Mouse (Mus musculus): ENCODE results near the gene Eda. TPM values are rescaled to one million over a fixed set of nuclear protein-coding genes. Genes with fewer than 3 reads are reported as not detected.

Gene Eda
- total RNA-seq (2012; rRNA removed): 0.13 TPM in 2 replicates
- 0.30 and 0.78 TPM in 2 replicates for total RNA-seq (2014; rRNA removed)
- polyA plus RNA-seq (2012; ENCODE audit: insufficient read length, low read depth): 0.40 and 0.42 TPM in 2 replicates

DNA sequence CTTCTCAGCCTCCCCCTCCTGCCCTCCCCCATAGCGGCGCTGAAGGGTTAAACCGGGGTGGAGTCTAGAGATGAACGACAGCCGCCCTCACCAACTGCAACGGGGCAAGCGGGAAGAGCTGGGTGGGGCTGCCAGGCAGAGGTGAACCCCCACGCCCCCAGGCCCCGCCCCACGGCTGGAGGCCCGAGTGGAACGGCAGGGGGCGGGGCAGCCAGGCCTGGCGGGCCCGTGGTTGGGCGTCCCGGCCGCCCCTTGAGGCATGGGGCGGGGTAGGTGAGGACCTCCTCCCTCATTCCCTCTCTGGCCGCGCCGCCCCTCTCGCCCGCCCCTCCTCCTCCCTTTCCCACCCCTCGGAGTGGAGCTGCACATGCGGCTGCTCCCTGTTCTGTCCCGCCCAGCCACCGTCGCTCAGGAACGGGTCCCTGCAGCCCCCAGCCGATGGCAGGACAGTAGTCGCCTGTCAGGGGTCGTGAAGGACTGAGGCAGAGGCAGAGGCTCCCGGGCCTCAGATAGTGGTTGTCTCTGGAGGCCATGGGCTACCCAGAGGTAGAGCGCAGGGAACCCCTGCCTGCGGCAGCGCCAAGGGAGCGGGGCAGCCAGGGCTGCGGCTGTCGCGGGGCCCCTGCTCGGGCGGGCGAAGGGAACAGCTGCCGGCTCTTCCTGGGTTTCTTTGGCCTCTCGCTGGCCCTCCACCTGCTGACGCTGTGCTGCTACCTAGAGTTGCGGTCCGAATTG is at the start of gene Eda:
Gene Eda, plus strand, starts transcription at position 357 of the 735 bp plus-strand sequence.
- DNase-seq (ENCODE audit: extremely low read depth): peak; percentile 77
- TF ChIP-seq EP300 (IDR thresholded peaks at IDR 0.05; ENCODE audit: low read length): no peak
- no peak for TF ChIP-seq USF1 (IDR thresholded peaks at IDR 0.05; ENCODE audit: low read depth, low read length)
- TF ChIP-seq ZC3H11A (IDR thresholded peaks at IDR 0.05; ENCODE audit: low read depth, low read length): no peak
- no peak for TF ChIP-seq RCOR1 (conservative IDR thresholded peaks at IDR 0.05; ENCODE audit: low read depth, low read length)
- no peak for TF ChIP-seq MXI1 (IDR thresholded peaks at IDR 0.05; ENCODE audit: low read depth, low read length)
- no peaks in the 10 kb centered on the region for H3K79me2 ChIP-seq (replicated peaks; ENCODE audit: control insufficient read depth, extremely low read depth, insufficient read depth, poor library complexity, severe bottlenecking)
- dilution Hi-C loops (cut with MboI; ENCODE audit: extremely low pct_ligation_motif_present, extremely low pct_unique_long_range_greater_than_20kb, low sequenced_read_pairs) (no loop called here), in situ Hi-C loops (cut with MboI; ENCODE audit: low pct_ligation_motif_present, low pct_unique_long_range_greater_than_20kb, low sequenced_read_pairs) (no loop called here)
- peak within 1 kb of the TSS; percentile 74 for H3K4me2 ChIP-seq (ENCODE audit: insufficient read depth, low read depth, poor library complexity, severe bottlenecking)
- no peak within 1 kb of the TSS for H3K9ac ChIP-seq (ENCODE audit: insufficient read depth, low read depth)
- no peaks in the 10 kb centered on the region for H3K27me3 ChIP-seq (replicated peaks)
- H3K27ac ChIP-seq (ENCODE audit: insufficient read depth, low read depth): no peak within 1 kb of the TSS
- H3K4me1 ChIP-seq (ENCODE audit: control insufficient read depth in 1 of 2, insufficient read depth in 2 of 2): peaks cover 2 to 3% of the 10 kb centered on the region in 2 experiments; a peak in 1 of 4 replicates
- H3K4me3 ChIP-seq (replicated peaks in 1 of 3; ENCODE audit: low read depth in 2 of 3, low read length in 2 of 3, poor library complexity in 1 of 3): peak within 1 kb of the TSS in 2 of 3 experiments; percentile 24 to 54
- no peaks in the 10 kb centered on the region for H3K36me3 ChIP-seq (replicated peaks in 1 of 2; ENCODE audit: control insufficient read depth in 1 of 2, insufficient read depth in 1 of 2, low read length in 1 of 2)
- H3K9me3 ChIP-seq (replicated peaks; ENCODE audit: low read length): no peaks in the 10 kb centered on the region

DNA sequence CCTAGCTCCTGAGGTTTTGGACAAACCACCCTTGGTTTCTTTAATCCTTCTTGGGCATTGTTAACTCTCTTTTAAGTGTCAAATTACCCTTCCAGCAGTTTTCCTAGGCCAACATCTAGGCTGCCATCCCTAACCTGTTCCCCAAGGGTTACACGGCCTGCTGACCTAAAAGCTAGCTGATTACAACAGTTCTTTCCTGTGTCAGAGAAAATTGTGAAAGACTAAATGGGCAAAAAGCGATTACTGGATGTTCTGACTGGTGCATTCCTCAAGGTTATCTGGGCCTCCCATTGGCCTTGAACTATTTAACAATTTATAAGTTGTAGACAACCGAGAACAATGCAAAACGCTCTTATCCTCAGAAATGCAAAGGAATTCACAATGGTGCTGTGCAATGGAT is 14.4 kb upstream of the Eda start:
- DNase-seq (ENCODE audit: extremely low read depth): no peak
- dilution Hi-C loops (cut with MboI; ENCODE audit: extremely low pct_ligation_motif_present, extremely low pct_unique_long_range_greater_than_20kb, low sequenced_read_pairs): no loop called here
- no peak overlapping the region for H3K4me2 ChIP-seq (ENCODE audit: insufficient read depth, low read depth, poor library complexity, severe bottlenecking)
- H3K9me3 ChIP-seq (replicated peaks; ENCODE audit: low read length): no peaks in the 10 kb centered on the region
- H3K4me1 ChIP-seq (ENCODE audit: control insufficient read depth in 1 of 2, insufficient read depth in 2 of 2): no peaks in the 10 kb centered on the region
- in situ Hi-C loops (cut with MboI; ENCODE audit: low pct_ligation_motif_present, low pct_unique_long_range_greater_than_20kb, low sequenced_read_pairs): no loop called here
- no peak overlapping the region for H3K4me3 ChIP-seq (replicated peaks in 1 of 3; ENCODE audit: low read depth in 2 of 3, low read length in 2 of 3, poor library complexity in 1 of 3)
- no peaks in the 10 kb centered on the region for H3K36me3 ChIP-seq (replicated peaks in 1 of 2; ENCODE audit: control insufficient read depth in 1 of 2, insufficient read depth in 1 of 2, low read length in 1 of 2)
- TF ChIP-seq ZNF384 (IDR thresholded peaks at IDR 0.05; ENCODE audit: low read depth, low read length) (no peak), EP300 (IDR thresholded peaks at IDR 0.05; ENCODE audit: low read length) (no peak), ETS1 (conservative IDR thresholded peaks at IDR 0.05; ENCODE audit: low read depth, low read length) (no peak), E2F4 (IDR thresholded peaks at IDR 0.05; ENCODE audit: insufficient replicate concordance, low read depth, low read length) (no peak)
- H3K27me3 ChIP-seq (replicated peaks): no peaks in the 10 kb centered on the region
- H3K79me2 ChIP-seq (replicated peaks; ENCODE audit: control insufficient read depth, extremely low read depth, insufficient read depth, poor library complexity, severe bottlenecking): no peaks in the 10 kb centered on the region
- H3K9ac ChIP-seq (ENCODE audit: insufficient read depth, low read depth): no peak overlapping the region
- no peak overlapping the region for H3K27ac ChIP-seq (ENCODE audit: insufficient read depth, low read depth)

DNA sequence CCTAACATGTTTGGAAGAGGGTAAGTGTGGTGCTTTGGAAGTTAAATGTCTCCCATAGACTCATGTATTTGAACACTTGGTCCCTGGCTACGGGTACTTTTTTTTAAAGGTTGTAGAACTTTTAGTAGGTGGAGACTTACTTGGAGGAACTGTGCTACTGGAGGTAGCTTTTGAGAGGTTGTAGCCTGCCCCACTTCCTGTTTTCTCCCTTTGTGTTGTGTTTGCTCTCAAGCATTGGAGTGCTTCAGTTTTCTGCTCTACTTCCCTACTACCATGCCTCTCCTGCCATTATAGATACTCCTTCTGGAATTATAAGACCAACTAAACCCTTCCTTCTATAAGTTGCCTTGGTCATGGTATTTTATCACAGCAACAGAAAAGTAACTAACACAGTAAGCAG is 5.3 kb upstream of the Eda start:
- H3K27ac ChIP-seq (ENCODE audit: insufficient read depth, low read depth): no peak overlapping the region
- in situ Hi-C loops (cut with MboI; ENCODE audit: low pct_ligation_motif_present, low pct_unique_long_range_greater_than_20kb, low sequenced_read_pairs) (no loop called here), dilution Hi-C loops (cut with MboI; ENCODE audit: extremely low pct_ligation_motif_present, extremely low pct_unique_long_range_greater_than_20kb, low sequenced_read_pairs) (no loop called here)
- no peaks in the 10 kb centered on the region for H3K9me3 ChIP-seq (replicated peaks; ENCODE audit: low read length)
- no peaks in the 10 kb centered on the region for H3K4me1 ChIP-seq (ENCODE audit: control insufficient read depth in 1 of 2, insufficient read depth in 2 of 2)
- H3K79me2 ChIP-seq (replicated peaks; ENCODE audit: control insufficient read depth, extremely low read depth, insufficient read depth, poor library complexity, severe bottlenecking): no peaks in the 10 kb centered on the region
- DNase-seq (ENCODE audit: extremely low read depth): peak; percentile 2
- no peak overlapping the region for H3K9ac ChIP-seq (ENCODE audit: insufficient read depth, low read depth)
- no peak overlapping the region for H3K4me3 ChIP-seq (replicated peaks in 1 of 3; ENCODE audit: low read depth in 2 of 3, low read length in 2 of 3, poor library complexity in 1 of 3)
- no peaks in the 10 kb centered on the region for H3K27me3 ChIP-seq (replicated peaks)
- TF ChIP-seq ZNF384 (IDR thresholded peaks at IDR 0.05; ENCODE audit: low read depth, low read length) (no peak), RCOR1 (conservative IDR thresholded peaks at IDR 0.05; ENCODE audit: low read depth, low read length) (no peak), CTCF (conservative IDR thresholded peaks at IDR 0.05 in 1 of 2, IDR thresholded peaks at IDR 0.05 in 1 of 2; ENCODE audit: low read depth in 2 of 2, low read length in 2 of 2) (no peak), MAFK (IDR thresholded peaks at IDR 0.05; ENCODE audit: insufficient replicate concordance, low read length) (no peak), RAD21 (IDR thresholded peaks at IDR 0.05; ENCODE audit: low read depth, low read length) (no peak)
- no peak overlapping the region for H3K4me2 ChIP-seq (ENCODE audit: insufficient read depth, low read depth, poor library complexity, severe bottlenecking)
- no peaks in the 10 kb centered on the region for H3K36me3 ChIP-seq (replicated peaks in 1 of 2; ENCODE audit: control insufficient read depth in 1 of 2, insufficient read depth in 1 of 2, low read length in 1 of 2)

Data from CH12.LX (cell line).